Mouse (Mus musculus): ENCODE measurements around the gene Olfr635. TPM values are rescaled to one million over a fixed set of nuclear protein-coding genes. Genes with fewer than 3 reads are reported as not detected.

Olfr635 gene
- polyA plus RNA-seq (2015; fragmentation: Nextera tagmentation; extraction: Ambion mirVana), result not detected in 2 replicates

DNA sequence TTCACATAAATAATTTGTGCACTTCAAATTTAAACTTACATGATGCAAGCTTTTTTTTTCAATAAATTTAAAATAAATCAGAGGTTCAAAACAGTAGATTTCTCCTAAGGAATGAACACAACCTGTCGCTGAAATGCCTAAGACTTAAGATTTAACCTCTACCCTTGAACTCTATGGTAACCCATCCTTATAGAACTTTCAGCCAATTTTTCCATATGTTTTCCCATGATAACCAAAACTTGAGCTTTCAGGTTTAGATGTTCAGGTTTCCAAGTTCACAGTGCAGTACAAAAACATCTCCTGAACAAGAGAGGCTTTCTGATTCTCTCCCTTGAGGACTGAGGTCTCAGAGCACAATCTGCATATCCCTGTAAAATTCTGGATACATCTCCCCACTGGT is at the start of gene Olfr635:
Gene Olfr635, plus strand, starts transcription at position 301 of the 400 bp plus-strand sequence.

DNA sequence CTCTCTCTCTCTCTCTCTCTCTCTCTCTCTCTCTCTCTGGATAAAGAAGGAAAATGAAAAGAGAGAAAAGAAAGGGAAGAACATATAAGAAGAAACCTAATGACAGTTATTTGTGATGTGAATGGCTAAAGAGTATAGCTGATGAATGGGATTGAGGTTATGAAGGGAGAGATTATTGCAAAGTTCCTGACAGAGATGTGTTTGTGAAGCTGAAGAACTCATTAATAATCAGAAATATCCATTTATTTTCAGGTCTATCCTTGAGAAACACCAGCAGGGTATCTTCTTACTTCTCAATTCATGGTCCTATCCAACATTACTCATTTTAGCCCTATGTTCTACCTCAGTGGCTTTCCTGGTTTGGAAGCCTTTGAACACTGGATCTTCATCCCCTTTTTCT is 42.4 kb upstream of the Olfr635 start, which contains the start of gene Olfr631:
Gene Olfr631, plus strand, starts transcription at position 301 of the 400 bp plus-strand sequence.

GRCm38 (mm10) chr7:103934264-103934663 is 36.7 kb upstream of the Olfr635 start, which contains the start of gene Olfr632:
Olfr632 (plus strand) TSS chr7:103934347.

GRCm38 (mm10) chr7:103944137-103944536 is 26.8 kb upstream of the Olfr635 start, which contains the start of gene Olfr633:
Olfr633 (plus strand) TSS chr7:103944437.

GRCm38 (mm10) chr7:103998446-103998845 is 27.5 kb downstream of the Olfr635 start, which contains the start of gene Olfr638:
Olfr638 (plus strand) TSS chr7:103998746.

DNA sequence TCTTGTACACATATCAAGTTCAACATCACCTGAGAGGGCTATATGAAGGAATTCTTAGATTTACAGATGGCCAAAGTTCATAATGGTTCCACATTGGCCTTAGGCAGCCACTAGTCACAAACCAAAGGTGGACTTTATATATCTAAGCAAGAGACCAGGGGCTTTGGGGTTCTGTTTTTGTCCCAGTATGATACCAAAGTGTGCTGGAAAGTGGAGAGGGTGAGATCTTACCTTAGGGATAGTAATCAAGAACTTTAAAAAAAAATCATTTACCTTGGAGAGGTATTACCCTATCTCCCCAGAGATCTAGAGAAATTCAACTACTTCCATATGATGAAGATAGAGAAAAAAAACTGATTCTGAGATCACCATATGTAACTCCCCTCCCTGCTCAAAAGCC is 46.3 kb downstream of the Olfr635 start, which contains the start of gene Olfr639:
Gene Olfr639, minus strand, starts transcription at position 101 of the 400 bp plus-strand sequence.

GRCm38 (mm10) chr7:104025473-104025872 is 54.5 kb downstream of the Olfr635 start, which contains the start of gene Olfr640:
Olfr640 (minus strand) TSS chr7:104025573.

GRCm38 (mm10) chr7:104035145-104035544 is 64.2 kb downstream of the Olfr635 start, which contains the start of gene Olfr641:
Olfr641 (plus strand) TSS chr7:104035445.

Other genes starting within 250 kb of the Olfr635 start
- not detected in 2 replicates for gene Olfr628, start 240.8 kb upstream of the Olfr635 start, polyA plus RNA-seq (2015; fragmentation: Nextera tagmentation; extraction: Ambion mirVana)
- not detected in 2 replicates for gene Olfr629, start 226.2 kb upstream of the Olfr635 start, polyA plus RNA-seq (2015; fragmentation: Nextera tagmentation; extraction: Ambion mirVana)
- not detected in 2 replicates for gene Olfr630, start 213.8 kb upstream of the Olfr635 start, polyA plus RNA-seq (2015; fragmentation: Nextera tagmentation; extraction: Ambion mirVana)
- gene Olfr69, start 199.6 kb upstream of the Olfr635 start, polyA plus RNA-seq (2015; fragmentation: Nextera tagmentation; extraction: Ambion mirVana), result not detected in 2 replicates
- gene Olfr68, start 191.5 kb upstream of the Olfr635 start, polyA plus RNA-seq (2015; fragmentation: Nextera tagmentation; extraction: Ambion mirVana), result not detected in 2 replicates
- gene Olfr67, start 179.3 kb upstream of the Olfr635 start, polyA plus RNA-seq (2015; fragmentation: Nextera tagmentation; extraction: Ambion mirVana), result not detected in 2 replicates
- gene Hbb-bt, start 157.2 kb upstream of the Olfr635 start, polyA plus RNA-seq (2015; fragmentation: Nextera tagmentation; extraction: Ambion mirVana), result 239 and 288 TPM in 2 replicates
- gene Hbb-bs, start 143.1 kb upstream of the Olfr635 start, polyA plus RNA-seq (2015; fragmentation: Nextera tagmentation; extraction: Ambion mirVana), result 1,091 and 1,331 TPM in 2 replicates
- gene Hbb-bh2, start 130.6 kb upstream of the Olfr635 start, polyA plus RNA-seq (2015; fragmentation: Nextera tagmentation; extraction: Ambion mirVana), result not detected in 2 replicates
- gene Hbb-bh1, start 128.0 kb upstream of the Olfr635 start, polyA plus RNA-seq (2015; fragmentation: Nextera tagmentation; extraction: Ambion mirVana), result not detected in 2 replicates
- 0.77 TPM in 1 of 2 replicates, not detected in the other for gene Hbb-y, start 117.9 kb upstream of the Olfr635 start, polyA plus RNA-seq (2015; fragmentation: Nextera tagmentation; extraction: Ambion mirVana)
- not detected in 2 replicates for gene Olfr66, start 84.9 kb upstream of the Olfr635 start, polyA plus RNA-seq (2015; fragmentation: Nextera tagmentation; extraction: Ambion mirVana)
- not detected in 2 replicates for gene Olfr64, start 76.7 kb upstream of the Olfr635 start, polyA plus RNA-seq (2015; fragmentation: Nextera tagmentation; extraction: Ambion mirVana)
- not detected in 2 replicates for gene Olfr65, start 67.7 kb upstream of the Olfr635 start, polyA plus RNA-seq (2015; fragmentation: Nextera tagmentation; extraction: Ambion mirVana)
- not detected in 2 replicates for gene Olfr631, start 42.3 kb upstream of the Olfr635 start, polyA plus RNA-seq (2015; fragmentation: Nextera tagmentation; extraction: Ambion mirVana)
- gene Olfr632, start 36.8 kb upstream of the Olfr635 start, polyA plus RNA-seq (2015; fragmentation: Nextera tagmentation; extraction: Ambion mirVana), result not detected in 2 replicates
- gene Olfr633, start 26.7 kb upstream of the Olfr635 start, polyA plus RNA-seq (2015; fragmentation: Nextera tagmentation; extraction: Ambion mirVana), result not detected in 2 replicates
- not detected in 2 replicates for gene Olfr638, start 27.6 kb downstream of the Olfr635 start, polyA plus RNA-seq (2015; fragmentation: Nextera tagmentation; extraction: Ambion mirVana)
- 0.04 TPM in 1 of 2 replicates, not detected in the other for gene Olfr639, start 46.2 kb downstream of the Olfr635 start, polyA plus RNA-seq (2015; fragmentation: Nextera tagmentation; extraction: Ambion mirVana)
- gene Olfr640, start 54.4 kb downstream of the Olfr635 start, polyA plus RNA-seq (2015; fragmentation: Nextera tagmentation; extraction: Ambion mirVana), result not detected in 2 replicates
- gene Olfr641, start 64.3 kb downstream of the Olfr635 start, polyA plus RNA-seq (2015; fragmentation: Nextera tagmentation; extraction: Ambion mirVana), result not detected in 2 replicates
- not detected in 2 replicates for gene Olfr642, start 81.5 kb downstream of the Olfr635 start, polyA plus RNA-seq (2015; fragmentation: Nextera tagmentation; extraction: Ambion mirVana)
- not detected in 2 replicates for gene 4930516K23Rik, start 90.3 kb downstream of the Olfr635 start, polyA plus RNA-seq (2015; fragmentation: Nextera tagmentation; extraction: Ambion mirVana)
- gene Olfr644, start 100.7 kb downstream of the Olfr635 start, polyA plus RNA-seq (2015; fragmentation: Nextera tagmentation; extraction: Ambion mirVana), result not detected in 2 replicates
- not detected in 2 replicates for gene Olfr645, start 114.3 kb downstream of the Olfr635 start, polyA plus RNA-seq (2015; fragmentation: Nextera tagmentation; extraction: Ambion mirVana)
- not detected in 2 replicates for gene Olfr646, start 133.7 kb downstream of the Olfr635 start, polyA plus RNA-seq (2015; fragmentation: Nextera tagmentation; extraction: Ambion mirVana)
- not detected in 2 replicates for gene Ubqln5, start 158.7 kb downstream of the Olfr635 start, polyA plus RNA-seq (2015; fragmentation: Nextera tagmentation; extraction: Ambion mirVana)
- not detected in 2 replicates for gene Olfr643, start 166.3 kb downstream of the Olfr635 start, polyA plus RNA-seq (2015; fragmentation: Nextera tagmentation; extraction: Ambion mirVana)
- not detected in 2 replicates for gene Ubqln3, start 172.1 kb downstream of the Olfr635 start, polyA plus RNA-seq (2015; fragmentation: Nextera tagmentation; extraction: Ambion mirVana)
- gene Ubqlnl, start 179.4 kb downstream of the Olfr635 start, polyA plus RNA-seq (2015; fragmentation: Nextera tagmentation; extraction: Ambion mirVana), result not detected in 2 replicates
- gene Olfm5, start 193.7 kb downstream of the Olfr635 start, polyA plus RNA-seq (2015; fragmentation: Nextera tagmentation; extraction: Ambion mirVana), result not detected in 2 replicates
- gene Olfr648, start 212.2 kb downstream of the Olfr635 start, polyA plus RNA-seq (2015; fragmentation: Nextera tagmentation; extraction: Ambion mirVana), result 0.32 and 0.45 TPM in 2 replicates
- not detected in 2 replicates for gene Olfr649, start 224.8 kb downstream of the Olfr635 start, polyA plus RNA-seq (2015; fragmentation: Nextera tagmentation; extraction: Ambion mirVana)
- 0.20 and 0.31 TPM in 2 replicates for gene Trim6, start 247.6 kb downstream of the Olfr635 start, polyA plus RNA-seq (2015; fragmentation: Nextera tagmentation; extraction: Ambion mirVana)

Measured in neural tube, postnatal 0 days (tissue).